Mouse (Mus musculus): ENCODE measurements around the gene Suox. TPM values are rescaled to one million over a fixed set of nuclear protein-coding genes. Genes with fewer than 3 reads are reported as not detected.

Gene Suox
- polyA plus RNA-seq, 2 experiments: 13.1 to 17.0 TPM

GRCm38 (mm10) chr10:128699006-128699405, 25.1 kb upstream of the Suox start:
- Histone ChIP-seq H3K27ac (replicated peaks; ENCODE audit: low read depth, low read length) (no peak overlapping the region), H3K4me2 (replicated peaks; ENCODE audit: low read depth, low read length, severe bottlenecking) (no peak overlapping the region), H3K36me3 (ENCODE audit: control insufficient read depth, insufficient read depth, low read length) (peaks cover 56% of the 10 kb centered on the region), H3K27me3 (ENCODE audit: control insufficient read depth, insufficient read depth, low read length) (no peaks in the 10 kb centered on the region), H3K4me1 (ENCODE audit: control insufficient read depth, insufficient read depth, low read length) (peaks cover 15% of the 10 kb centered on the region), H3K9me3 (ENCODE audit: control insufficient read depth, low read length) (no peaks in the 10 kb centered on the region), H3K9ac (ENCODE audit: low read depth, low read length, severe bottlenecking) (no peak overlapping the region), H3K4me3 (replicated peaks; ENCODE audit: low read length) (no peak overlapping the region)
- TF ChIP-seq POLR2A (IDR thresholded peaks at IDR 0.05; ENCODE audit: borderline replicate concordance, extremely low read depth, insufficient read depth, insufficient read length): no peak
- DNase-seq (ENCODE audit: low spot score) (no peak), ATAC-seq (ENCODE audit: low FRiP score, low read depth) (no peak)
- WGBS: 85% methylated on average over 5 of the region's 5 CpGs

- H3K36me3 ChIP-seq (ENCODE audit: control insufficient read depth, insufficient read depth, low read length): peaks cover 43% of the 10 kb centered on the region
- no peak for TF ChIP-seq POLR2A (IDR thresholded peaks at IDR 0.05; ENCODE audit: borderline replicate concordance, extremely low read depth, insufficient read depth, insufficient read length)
- peak overlapping the region; percentile 87; the same call in 1 of the 2 replicates for H3K4me3 ChIP-seq (replicated peaks; ENCODE audit: low read length)
- ATAC-seq (ENCODE audit: low FRiP score, low read depth) (no peak), DNase-seq (ENCODE audit: low spot score) (no peak)
- H3K27ac ChIP-seq (replicated peaks; ENCODE audit: low read depth, low read length): peak overlapping the region; percentile 26; the same call in 1 of the 2 replicates
- no peaks in the 10 kb centered on the region for H3K9me3 ChIP-seq (ENCODE audit: control insufficient read depth, low read length)
- H3K4me1 ChIP-seq (ENCODE audit: control insufficient read depth, insufficient read depth, low read length): peaks cover 8% of the 10 kb centered on the region; the same call in 1 of the 2 replicates
- no peaks in the 10 kb centered on the region for H3K27me3 ChIP-seq (ENCODE audit: control insufficient read depth, insufficient read depth, low read length)
- H3K4me2 ChIP-seq (replicated peaks; ENCODE audit: low read depth, low read length, severe bottlenecking): peak overlapping the region; percentile 56
- 83% methylated on average over 6 of the region's 6 CpGs for WGBS
- no peak overlapping the region for H3K9ac ChIP-seq (ENCODE audit: low read depth, low read length, severe bottlenecking)
Observed at GRCm38 (mm10) chr10:128697072-128697725, 23.3 kb upstream of the Suox start.

GRCm38 (mm10) chr10:128695992-128696807, 22.3 kb upstream of the Suox start, which contains the start of gene Rab5b:
Gene Rab5b (minus strand): TSS chr10:128696264.
- H3K27ac ChIP-seq (replicated peaks; ENCODE audit: low read depth, low read length): peak within 1 kb of the TSS; percentile 97
- ATAC-seq (ENCODE audit: low FRiP score, low read depth) (peak; percentile 95), DNase-seq (ENCODE audit: low spot score) (peak; percentile 100)
- peak within 1 kb of the TSS; percentile 87 for H3K4me3 ChIP-seq (replicated peaks; ENCODE audit: low read length)
- peak within 1 kb of the TSS; percentile 95 for H3K9ac ChIP-seq (ENCODE audit: low read depth, low read length, severe bottlenecking)
- peak within 1 kb of the TSS; percentile 60 for H3K4me2 ChIP-seq (replicated peaks; ENCODE audit: low read depth, low read length, severe bottlenecking)
- H3K27me3 ChIP-seq (ENCODE audit: control insufficient read depth, insufficient read depth, low read length): no peaks in the 10 kb centered on the region
- peaks cover 8% of the 10 kb centered on the region; the same call in 1 of the 2 replicates for H3K4me1 ChIP-seq (ENCODE audit: control insufficient read depth, insufficient read depth, low read length)
- no peaks in the 10 kb centered on the region for H3K9me3 ChIP-seq (ENCODE audit: control insufficient read depth, low read length)
- H3K36me3 ChIP-seq (ENCODE audit: control insufficient read depth, insufficient read depth, low read length): peaks cover 35% of the 10 kb centered on the region
- under 1% methylated on average over 38 of the region's 40 CpGs for WGBS
- peak; percentile 93; the same call in 1 of the 2 replicates for TF ChIP-seq POLR2A (IDR thresholded peaks at IDR 0.05; ENCODE audit: borderline replicate concordance, extremely low read depth, insufficient read depth, insufficient read length)

GRCm38 (mm10) chr10:128695411-128695991, 21.6 kb upstream of the Suox start:
- no peak for TF ChIP-seq POLR2A (IDR thresholded peaks at IDR 0.05; ENCODE audit: borderline replicate concordance, extremely low read depth, insufficient read depth, insufficient read length)
- H3K27me3 ChIP-seq (ENCODE audit: control insufficient read depth, insufficient read depth, low read length): no peaks in the 10 kb centered on the region
- no peak for DNase-seq (ENCODE audit: low spot score)
- H3K27ac ChIP-seq (replicated peaks; ENCODE audit: low read depth, low read length): peak overlapping the region; percentile 97
- 2% methylated on average over 21 of the region's 22 CpGs for WGBS
- H3K9me3 ChIP-seq (ENCODE audit: control insufficient read depth, low read length): no peaks in the 10 kb centered on the region
- peaks cover 31% of the 10 kb centered on the region for H3K36me3 ChIP-seq (ENCODE audit: control insufficient read depth, insufficient read depth, low read length)
- H3K4me3 ChIP-seq (replicated peaks; ENCODE audit: low read length): peak overlapping the region; percentile 87
- peaks cover 8% of the 10 kb centered on the region; the same call in 1 of the 2 replicates for H3K4me1 ChIP-seq (ENCODE audit: control insufficient read depth, insufficient read depth, low read length)
- peak overlapping the region; percentile 95 for H3K9ac ChIP-seq (ENCODE audit: low read depth, low read length, severe bottlenecking)
- H3K4me2 ChIP-seq (replicated peaks; ENCODE audit: low read depth, low read length, severe bottlenecking): peak overlapping the region; percentile 60
- ATAC-seq (ENCODE audit: low FRiP score, low read depth): no peak

- DNase-seq (ENCODE audit: low spot score) (peak; percentile 74), ATAC-seq (ENCODE audit: low FRiP score, low read depth) (no peak)
- H3K36me3 ChIP-seq (ENCODE audit: control insufficient read depth, insufficient read depth, low read length): peaks cover 11% of the 10 kb centered on the region
- peak overlapping the region; percentile 96 for H3K4me2 ChIP-seq (replicated peaks; ENCODE audit: low read depth, low read length, severe bottlenecking)
- H3K4me1 ChIP-seq (ENCODE audit: control insufficient read depth, insufficient read depth, low read length): peaks cover 7% of the 10 kb centered on the region
- peak overlapping the region; percentile 62; the same call in 1 of the 2 replicates for H3K9ac ChIP-seq (ENCODE audit: low read depth, low read length, severe bottlenecking)
- H3K27ac ChIP-seq (replicated peaks; ENCODE audit: low read depth, low read length): 0 out of 2 replicates have a peak overlapping the region, but pooled peaks have one; percentile 7
- TF ChIP-seq POLR2A (IDR thresholded peaks at IDR 0.05; ENCODE audit: borderline replicate concordance, extremely low read depth, insufficient read depth, insufficient read length): no peak
- no peaks in the 10 kb centered on the region for H3K9me3 ChIP-seq (ENCODE audit: control insufficient read depth, low read length)
- WGBS: 2% methylated on average over 9 of the region's 9 CpGs
- H3K27me3 ChIP-seq (ENCODE audit: control insufficient read depth, insufficient read depth, low read length): no peaks in the 10 kb centered on the region
- H3K4me3 ChIP-seq (replicated peaks; ENCODE audit: low read length): peak overlapping the region; percentile 67
Observed at GRCm38 (mm10) chr10:128674469-128675008, 666 bp upstream of the Suox start.
